Mouse (Mus musculus) cortical plate, adult 2 months (tissue): ENCODE measurements around the gene Zfp169.

Source experiments
- CTCF ChIP-seq: fragments of 200-500 bp; IDR thresholded peaks from 2 replicates; pipeline ENCODE4 v1.5.1; 2011; ENCODE audit warnings: mild to moderate bottlenecking, control low read depth, low read length; ENCODE audit not compliant: insufficient read depth; ENCODE audit errors: extremely low read depth
- POLR2A ChIP-seq: fragments of 200-500 bp; IDR thresholded peaks from 2 replicates; pipeline ENCODE4 v1.6.1; 2011; ENCODE audit warnings: mild to moderate bottlenecking, low read length, control low read depth; ENCODE audit not compliant: insufficient read depth; ENCODE audit errors: extremely low read depth

- TF ChIP-seq POLR2A: 0 out of 2 replicates have a peak, but pooled peaks have one; percentile 10
- TF ChIP-seq CTCF: no peak
These were observed 18.2 kb upstream of the Zfp169 start for GRCm38 (mm10) chr13:48531448-48531847.
